Mouse (Mus musculus) forebrain, embryonic 16.5 days (tissue): ENCODE measurements around the gene Cnih3. TPM values are rescaled to one million over a fixed set of nuclear protein-coding genes. Genes with fewer than 3 reads are reported as not detected.

Experiments
- ATAC-seq: fragments of 200-750 bp; cut with Nextera tagmentation; 2 replicates; pipeline ENCODE4 v1.8.0; 2017; ENCODE audit warnings: mild to moderate bottlenecking, moderate library complexity
- H3K27ac ChIP-seq: fragments of 300-500 bp; sonication (generic); 2 replicates; pipeline ENCODE4 v1.5.1; 2014; ENCODE audit warnings: low read length, control low read depth
- H3K27me3 ChIP-seq: fragments of 300-500 bp; sonication (generic); replicated peaks from 2 replicates; pipeline ENCODE4 v1.6.1; 2014; ENCODE audit warnings: low read length; ENCODE audit not compliant: control insufficient read depth, insufficient read depth
- H3K36me3 ChIP-seq: fragments of 300-500 bp; sonication (generic); 2 replicates; pipeline ENCODE4 v1.6.1; 2014; ENCODE audit not compliant: control insufficient read depth, insufficient read depth
- H3K4me1 ChIP-seq: fragments of 300-500 bp; sonication (generic); replicated peaks from 2 replicates; pipeline ENCODE4 v1.6.1; 2014; ENCODE audit warnings: low read length; ENCODE audit not compliant: control insufficient read depth, insufficient read depth
- H3K4me2 ChIP-seq: fragments of 300-500 bp; sonication (generic); 2 replicates; pipeline ENCODE4 v1.6.1; 2014; ENCODE audit warnings: mild to moderate bottlenecking, low read length, control low read depth
- H3K4me3 ChIP-seq: fragments of 300-500 bp; sonication (generic); replicated peaks from 2 replicates; pipeline ENCODE4 v1.5.1; 2014; ENCODE audit warnings: mild to moderate bottlenecking, low read length, control low read depth
- H3K9ac ChIP-seq: fragments of 300-500 bp; sonication (generic); replicated peaks from 2 replicates; pipeline ENCODE4 v1.6.1; 2014; ENCODE audit warnings: low read depth, low read length, control low read depth
- H3K9me3 ChIP-seq: fragments of 300-500 bp; sonication (generic); 2 replicates; pipeline ENCODE4 v1.6.1; 2016; ENCODE audit warnings: low read length; ENCODE audit not compliant: control insufficient read depth
- WGBS: fragments of 180-500 bp; shearing (Covaris S2); extraction: QIAGEN DNeasy Blood & Tissue Kit; methylation state at CpG from one replicate; pipeline ENCODE4 v1.1.7; 2014; 5-methylcytosine and 5-hydroxymethylcytosine counted together
- polyA plus RNA-seq: library from polyadenylated mRNA; unstranded; fragments of >200 nt; fragmentation: Nextera tagmentation; extraction: Ambion mirVana; gene quantifications from 2 replicates; pipeline ENCODE4 v1.2.1, GENCODE M21; 2015

Gene Cnih3
- polyA plus RNA-seq, 1 experiment from 2014 or later: 43.4 TPM

GRCm38 (mm10) chr1:181408086-181408975 is 55.9 kb downstream of the Cnih3 start:
- peaks cover 31% of the 10 kb centered on the region for H3K4me1 ChIP-seq
- no peak overlapping the region for H3K4me3 ChIP-seq
- H3K9ac ChIP-seq: no peak overlapping the region
- no peaks in the 10 kb centered on the region for H3K36me3 ChIP-seq
- H3K27me3 ChIP-seq: no peaks in the 10 kb centered on the region
- 63% methylated on average over 18 of the region's 18 CpGs for WGBS
- no peak for ATAC-seq
- H3K9me3 ChIP-seq: no peaks in the 10 kb centered on the region
- H3K27ac ChIP-seq: no peak overlapping the region
- no peak overlapping the region for H3K4me2 ChIP-seq

DNA sequence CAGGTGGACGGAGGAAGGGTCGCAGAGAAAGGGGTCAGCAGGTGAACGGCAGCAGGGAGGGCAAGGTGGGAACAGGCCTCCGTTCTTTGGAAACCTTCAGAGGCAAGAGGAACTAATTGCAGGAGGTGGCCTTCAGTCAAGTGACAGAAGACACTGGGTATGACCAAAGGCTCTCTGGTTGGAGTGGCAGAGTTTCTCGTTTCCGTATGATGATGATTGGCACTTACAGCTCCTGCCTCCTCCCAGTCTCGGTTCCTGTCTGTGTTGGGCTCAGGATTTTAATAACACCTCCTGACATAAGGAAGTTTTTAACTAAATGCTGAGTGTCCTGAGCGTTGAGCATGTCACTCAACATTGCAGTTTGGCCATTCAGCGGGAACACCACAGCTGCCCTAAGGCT is 57.3 kb downstream of the Cnih3 start:
- Histone ChIP-seq H3K9me3 (no peaks in the 10 kb centered on the region), H3K4me2 (no peak overlapping the region), H3K27me3 (no peaks in the 10 kb centered on the region), H3K27ac (no peak overlapping the region), H3K36me3 (no peaks in the 10 kb centered on the region), H3K9ac (no peak overlapping the region), H3K4me1 (peaks cover 31% of the 10 kb centered on the region), H3K4me3 (no peak overlapping the region)
- WGBS: 92% methylated on average over 9 of the region's 9 CpGs
- ATAC-seq: no peak

GRCm38 (mm10) chr1:181410647-181411254 is 58.3 kb downstream of the Cnih3 start:
- H3K27me3 ChIP-seq: no peaks in the 10 kb centered on the region

GRCm38 (mm10) chr1:181414985-181415384 is 62.6 kb downstream of the Cnih3 start:
- Histone ChIP-seq H3K9ac (no peak overlapping the region), H3K27me3 (no peaks in the 10 kb centered on the region), H3K4me2 (no peak overlapping the region), H3K27ac (no peak overlapping the region), H3K4me3 (no peak overlapping the region), H3K9me3 (no peaks in the 10 kb centered on the region), H3K36me3 (no peaks in the 10 kb centered on the region), H3K4me1 (peaks cover 24% of the 10 kb centered on the region)
- 90% methylated on average over 2 of the region's 2 CpGs for WGBS
- ATAC-seq: no peak

More at GRCm38 (mm10) chr1:181410647-181411254, 58.3 kb downstream of the Cnih3 start:
- Histone ChIP-seq H3K36me3 (no peaks in the 10 kb centered on the region), H3K4me1 (peaks cover 31% of the 10 kb centered on the region), H3K4me2 (no peak overlapping the region), H3K4me3 (no peak overlapping the region), H3K9ac (no peak overlapping the region), H3K27ac (peak overlapping the region; percentile 69), H3K9me3 (no peaks in the 10 kb centered on the region)
- peak; percentile 67 for ATAC-seq
- 29% methylated on average over 8 of the region's 8 CpGs for WGBS

GRCm38 (mm10) chr1:181416841-181417240 is 64.4 kb downstream of the Cnih3 start:
- no peak for ATAC-seq
- 78% methylated on average over 9 of the region's 9 CpGs for WGBS
- no peak overlapping the region for H3K4me3 ChIP-seq
- no peaks in the 10 kb centered on the region for H3K9me3 ChIP-seq
- no peak overlapping the region for H3K27ac ChIP-seq
- no peak overlapping the region for H3K4me2 ChIP-seq
- peaks cover 12% of the 10 kb centered on the region for H3K4me1 ChIP-seq
- no peak overlapping the region for H3K9ac ChIP-seq
- H3K27me3 ChIP-seq: no peaks in the 10 kb centered on the region
- no peaks in the 10 kb centered on the region for H3K36me3 ChIP-seq

- Histone ChIP-seq H3K4me1 (peaks cover 16% of the 10 kb centered on the region), H3K4me2 (no peak overlapping the region), H3K4me3 (no peak overlapping the region), H3K36me3 (no peaks in the 10 kb centered on the region), H3K27ac (no peak overlapping the region), H3K9ac (no peak overlapping the region), H3K27me3 (no peaks in the 10 kb centered on the region), H3K9me3 (no peaks in the 10 kb centered on the region)
- no peak for ATAC-seq
- WGBS: 68% methylated on average over 6 of the region's 6 CpGs
Observed at GRCm38 (mm10) chr1:181417937-181418523, 65.6 kb downstream of the Cnih3 start.

DNA sequence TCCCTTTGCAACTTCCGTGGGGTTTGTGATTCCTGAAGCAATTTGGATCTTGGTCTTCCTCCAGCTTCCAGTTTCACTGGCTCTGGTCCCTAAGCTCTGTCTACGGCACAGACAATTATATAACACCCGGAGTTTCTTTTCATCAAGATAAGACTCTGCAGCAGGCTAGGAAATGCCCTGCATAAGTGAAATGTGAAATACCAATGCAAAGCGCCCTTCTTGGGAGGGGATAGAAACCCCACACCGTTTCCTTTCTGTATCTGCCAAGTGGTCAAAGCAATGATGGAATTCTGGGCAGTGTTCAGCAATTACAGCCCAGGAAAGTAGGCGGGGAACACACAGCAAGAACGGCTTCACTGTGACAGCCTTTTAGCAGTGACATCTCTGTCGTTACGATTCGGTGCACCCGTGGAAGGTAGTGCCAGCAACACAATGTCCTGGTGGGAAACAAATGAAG is 67.7 kb downstream of the Cnih3 start:
- no peak overlapping the region for H3K4me3 ChIP-seq
- no peak overlapping the region for H3K4me2 ChIP-seq
- peak; percentile 72 for ATAC-seq
- no peaks in the 10 kb centered on the region for H3K27me3 ChIP-seq
- no peaks in the 10 kb centered on the region for H3K36me3 ChIP-seq
- WGBS: 8% methylated on average over 11 of the region's 11 CpGs
- no peak overlapping the region for H3K27ac ChIP-seq
- H3K9ac ChIP-seq: no peak overlapping the region
- peaks cover 18% of the 10 kb centered on the region for H3K4me1 ChIP-seq
- no peaks in the 10 kb centered on the region for H3K9me3 ChIP-seq

- H3K4me2 ChIP-seq: no peak overlapping the region
- no peaks in the 10 kb centered on the region for H3K27me3 ChIP-seq
- H3K4me3 ChIP-seq: no peak overlapping the region
- 31% methylated on average over 6 of the region's 6 CpGs for WGBS
- H3K36me3 ChIP-seq: no peaks in the 10 kb centered on the region
- H3K9me3 ChIP-seq: no peaks in the 10 kb centered on the region
- no peak overlapping the region for H3K9ac ChIP-seq
- peak; percentile 45; the same call in 1 of the 2 replicates for ATAC-seq
- peaks cover 18% of the 10 kb centered on the region for H3K4me1 ChIP-seq
- no peak overlapping the region for H3K27ac ChIP-seq
Observed at GRCm38 (mm10) chr1:181422796-181423195, 70.4 kb downstream of the Cnih3 start.

DNA sequence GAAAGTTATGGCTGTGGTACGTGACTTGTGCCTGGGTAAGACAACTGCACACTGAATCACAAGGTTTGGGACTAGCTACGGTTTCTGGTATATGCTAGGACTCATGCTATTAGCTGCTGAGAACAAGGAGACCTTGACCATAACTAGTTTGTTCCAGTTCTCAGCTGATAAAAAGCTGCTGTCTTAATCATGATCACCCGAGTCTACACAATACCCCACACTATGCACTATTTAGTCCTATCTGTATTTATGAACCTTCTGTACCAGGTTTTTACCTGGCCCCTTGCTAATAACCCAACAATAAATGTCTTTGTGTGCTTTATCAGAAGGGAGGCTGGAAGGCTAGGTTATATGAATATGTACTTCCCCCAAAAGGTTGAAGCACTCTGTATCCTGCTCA is 72.5 kb downstream of the Cnih3 start:
- H3K4me2 ChIP-seq: no peak overlapping the region
- no peak overlapping the region for H3K9ac ChIP-seq
- H3K36me3 ChIP-seq: no peaks in the 10 kb centered on the region
- no peak for ATAC-seq
- 93% methylated on average over 3 of the region's 3 CpGs for WGBS
- no peak overlapping the region for H3K27ac ChIP-seq
- H3K4me1 ChIP-seq: peaks cover 12% of the 10 kb centered on the region
- no peaks in the 10 kb centered on the region for H3K9me3 ChIP-seq
- H3K4me3 ChIP-seq: no peak overlapping the region
- H3K27me3 ChIP-seq: no peaks in the 10 kb centered on the region
